Mouse (Mus musculus) spleen, postnatal 0 days (tissue): ENCODE data around the gene Sdad1. TPM values are rescaled to one million over a fixed set of nuclear protein-coding genes. Genes with fewer than 3 reads are reported as not detected.

Experiments used
- polyA plus RNA-seq: library from polyadenylated mRNA; unstranded; fragments of >200 nt; fragmentation: Nextera tagmentation; extraction: Ambion mirVana; gene quantifications from 2 replicates; pipeline ENCODE4 v1.2.1, GENCODE M21; 2015

Gene Sdad1
- 26.6 and 26.8 TPM in 2 replicates for polyA plus RNA-seq

GRCm38 (mm10) chr5:92309681-92310511 lies at the start of gene Sdad1:
TSS of gene Sdad1 (minus strand) at chr5:92310479.

GRCm38 (mm10) chr5:92348794-92349413 lies 38.6 kb upstream of the Sdad1 start, which contains the start of gene Cxcl10:
TSS of gene Cxcl10 (minus strand) at chr5:92348889.

GRCm38 (mm10) chr5:92331635-92332338 lies 21.5 kb upstream of the Sdad1 start, which contains the start of gene Art3:
TSS of gene Art3 (plus strand) at chr5:92331827.

GRCm38 (mm10) chr5:92327929-92328328 lies 17.6 kb upstream of the Sdad1 start, which contains the start of gene Cxcl9:
TSS of gene Cxcl9 (minus strand) at chr5:92328079.

GRCm38 (mm10) chr5:92277437-92278394 lies 32.6 kb downstream of the Sdad1 start, which contains the start of gene Naaa:
TSS of gene Naaa (minus strand) at chr5:92278170.

GRCm38 (mm10) chr5:92256218-92256617 lies 54.1 kb downstream of the Sdad1 start, which contains the start of gene Ppef2:
TSS of gene Ppef2 (minus strand) at chr5:92256278.

Other genes starting within 250 kb of the Sdad1 start
- 66.1 and 70.5 TPM in 2 replicates for gene G3bp2, start 226.8 kb downstream of the Sdad1 start, polyA plus RNA-seq
- gene Uso1, start 172.5 kb downstream of the Sdad1 start, polyA plus RNA-seq: 21.5 and 24.7 TPM in 2 replicates
- not detected in 2 replicates for gene U90926, start 95.1 kb downstream of the Sdad1 start, polyA plus RNA-seq
- 0.07 TPM in 1 of 2 replicates, not detected in the other for gene Ppef2, start 54.2 kb downstream of the Sdad1 start, polyA plus RNA-seq
- gene Naaa, start 32.3 kb downstream of the Sdad1 start, polyA plus RNA-seq: 8.5 and 10.8 TPM in 2 replicates
- 0.06 and 0.95 TPM in 2 replicates for gene Cxcl9, start 17.6 kb upstream of the Sdad1 start, polyA plus RNA-seq
- 3.3 and 5.7 TPM in 2 replicates for gene Art3, start 21.3 kb upstream of the Sdad1 start, polyA plus RNA-seq
- gene Cxcl10, start 38.4 kb upstream of the Sdad1 start, polyA plus RNA-seq: 1.2 and 3.5 TPM in 2 replicates
- 31.9 and 35.4 TPM in 2 replicates for gene Nup54, start 124.7 kb upstream of the Sdad1 start, polyA plus RNA-seq
- 11.5 and 13.2 TPM in 2 replicates for gene Scarb2, start 196.4 kb upstream of the Sdad1 start, polyA plus RNA-seq
- 0.10 TPM in 1 of 2 replicates, not detected in the other for gene Fam47e, start 244.6 kb upstream of the Sdad1 start, polyA plus RNA-seq